Mouse (Mus musculus) MEL (cell line): ENCODE measurements at regions not wholly inside any gene's neighbourhood (a gene's known extent, or its start where the extent isn't known, plus 50 kb on each side); places are given as distances from the start of the nearest gene placed in this dataset.

Experiments used
- DNase-seq: peaks from one replicate; pipeline ENCODE4 v3.0.0; 2011; ENCODE audit warnings: low read depth, low spot score
- H3K27ac ChIP-seq: 2 replicates; pipeline ENCODE4 v1.5.1; 2012; ENCODE audit warnings: low read depth, mild to moderate bottlenecking, control low read depth, low read length, moderate library complexity; ENCODE audit not compliant: control insufficient read depth
- H3K27me3 ChIP-seq, 2 experiments: fragments of 150-350 bp in 1 of 2; sonication (generic) in 1 of 2; 2 replicates each; pipeline ENCODE4 v1.6.1; 2012; ENCODE audit warnings: low read length in 2 of 2, mild to moderate bottlenecking in 2 of 2, improper control_type of control experiment in 1 of 2, moderate library complexity in 1 of 2; ENCODE audit not compliant: insufficient read depth in 2 of 2, control insufficient read depth in 1 of 2
- H3K36me3 ChIP-seq, 2 experiments: 2 replicates each; pipeline ENCODE4 v1.6.1; 2012 to 2014; ENCODE audit warnings: low read length in 2 of 2, improper control_type of control experiment in 1 of 2, inconsistent platforms in 1 of 2, mild to moderate bottlenecking in 1 of 2; ENCODE audit not compliant: insufficient read depth in 2 of 2, control insufficient read depth in 1 of 2
- H3K4me1 ChIP-seq, 2 experiments: fragments of 150-350 bp in 1 of 2; sonication (generic) in 1 of 2; 2 replicates each; pipeline ENCODE4 v1.6.1; 2012; ENCODE audit warnings: low read length in 2 of 2, improper control_type of control experiment in 1 of 2, mild to moderate bottlenecking in 1 of 2; ENCODE audit not compliant: insufficient read depth in 2 of 2, control insufficient read depth in 1 of 2
- H3K4me3 ChIP-seq, 2 experiments: fragments of 150-350 bp in 1 of 2; sonication (generic) in 1 of 2; 2 replicates each; pipeline ENCODE4 v1.5.1; 2012; ENCODE audit warnings: low read depth in 2 of 2, low read length in 2 of 2, mild to moderate bottlenecking in 2 of 2, moderate library complexity in 2 of 2, control low read depth in 1 of 2, improper control_type of control experiment in 1 of 2; ENCODE audit not compliant: control insufficient read depth in 1 of 2, insufficient read depth in 1 of 2
- H3K79me2 ChIP-seq: 2 replicates; pipeline ENCODE4 v1.6.1; 2012; ENCODE audit warnings: mild to moderate bottlenecking, low read length, moderate library complexity; ENCODE audit not compliant: control insufficient read depth, poor library complexity, insufficient read depth
- H3K9ac ChIP-seq: 2 replicates; pipeline ENCODE4 v1.6.1; 2012; ENCODE audit warnings: low read depth, mild to moderate bottlenecking, control low read depth, low read length, moderate library complexity; ENCODE audit not compliant: control insufficient read depth, poor library complexity, severe bottlenecking
- H3K9me3 ChIP-seq: fragments of 150-350 bp; sonication (generic); replicated peaks from 2 replicates; pipeline ENCODE4 v1.6.1; 2012; ENCODE audit warnings: mild to moderate bottlenecking, low read length, improper control_type of control experiment, moderate library complexity; ENCODE audit not compliant: insufficient read depth
- CHD1 ChIP-seq: IDR thresholded peaks from 2 replicates; pipeline ENCODE4 v1.6.1; 2012; ENCODE audit warnings: low read depth, mild to moderate bottlenecking, inconsistent platforms, low read length, improper control_type of control experiment
- CHD2 ChIP-seq: IDR thresholded peaks from 2 replicates; pipeline ENCODE4 v1.6.1; 2011; ENCODE audit warnings: low read length, improper control_type of control experiment
- EP300 ChIP-seq, 2 experiments: IDR thresholded peaks; 2 replicates each; pipeline ENCODE4 v1.6.1; 2011; ENCODE audit warnings: improper control_type of control experiment in 2 of 2, low read length in 2 of 2, low read depth in 1 of 2, mild to moderate bottlenecking in 1 of 2
- ETS1 ChIP-seq: IDR thresholded peaks from 2 replicates; pipeline ENCODE4 v1.6.1; 2012; ENCODE audit warnings: low read depth, mild to moderate bottlenecking, inconsistent platforms, low read length, improper control_type of control experiment, moderate library complexity
- GABPA ChIP-seq: IDR thresholded peaks from 2 replicates; pipeline ENCODE4 v1.6.1; 2012; ENCODE audit warnings: low read depth, mild to moderate bottlenecking, inconsistent platforms, low read length, improper control_type of control experiment, moderate library complexity
- JUND ChIP-seq: IDR thresholded peaks from 2 replicates; pipeline ENCODE4 v1.6.1; 2011; ENCODE audit warnings: low read depth, mild to moderate bottlenecking, improper control_type of control experiment, low read length
- MAX ChIP-seq: IDR thresholded peaks from 2 replicates; pipeline ENCODE4 v1.6.1; 2011; ENCODE audit warnings: low read length, improper control_type of control experiment
- MAZ ChIP-seq: IDR thresholded peaks from 2 replicates; pipeline ENCODE4 v1.6.1; 2012; ENCODE audit warnings: low read depth, mild to moderate bottlenecking, inconsistent platforms, low read length, improper control_type of control experiment
- MEF2A ChIP-seq: IDR thresholded peaks from 2 replicates; pipeline ENCODE4 v1.6.1; 2014; ENCODE audit warnings: low read depth, mild to moderate bottlenecking, inconsistent platforms, low read length, improper control_type of control experiment; ENCODE audit not compliant: poor library complexity, insufficient replicate concordance, severe bottlenecking; ENCODE audit errors: extremely low read depth
- POLR2AphosphoS2 ChIP-seq: IDR thresholded peaks from 2 replicates; pipeline ENCODE4 v1.6.1; 2011; ENCODE audit warnings: low read length, improper control_type of control experiment
- POLR2AphosphoS5 ChIP-seq: IDR thresholded peaks from 2 replicates; pipeline ENCODE4 v1.6.1; 2012; ENCODE audit warnings: low read depth, borderline replicate concordance, mild to moderate bottlenecking, inconsistent platforms, low read length, moderate library complexity, mixed read lengths
- RCOR1 ChIP-seq: IDR thresholded peaks from 2 replicates; pipeline ENCODE4 v1.6.1; 2012; ENCODE audit warnings: low read depth, mild to moderate bottlenecking, inconsistent platforms, low read length, improper control_type of control experiment
- ZKSCAN1 ChIP-seq: IDR thresholded peaks from 2 replicates; pipeline ENCODE4 v1.6.1; 2012; ENCODE audit warnings: low read depth, mild to moderate bottlenecking, inconsistent platforms, low read length, improper control_type of control experiment, moderate library complexity
- ZMIZ1 ChIP-seq: IDR thresholded peaks from 2 replicates; pipeline ENCODE4 v1.6.1; 2012; ENCODE audit warnings: low read depth, mild to moderate bottlenecking, inconsistent platforms, low read length, improper control_type of control experiment, moderate library complexity

GRCm38 (mm10) chr6:101940266-101940866, 562.7 kb upstream of the Pdzrn3 start:
- TF ChIP-seq MEF2A, result no peak

GRCm38 (mm10) chr6:101938393-101938985, 560.8 kb upstream of the Pdzrn3 start:
- H3K79me2 ChIP-seq, result no peaks in the 10 kb centered on the region
- TF ChIP-seq GABPA, result no peak
- no peaks in the 10 kb centered on the region for H3K9me3 ChIP-seq
- no peaks in the 10 kb centered on the region for H3K27me3 ChIP-seq
- no peak overlapping the region for H3K4me3 ChIP-seq
- no peak for DNase-seq
- no peak overlapping the region for H3K27ac ChIP-seq
- H3K4me1 ChIP-seq, result no peaks in the 10 kb centered on the region
- H3K36me3 ChIP-seq, result no peaks in the 10 kb centered on the region
- H3K9ac ChIP-seq, result no peak overlapping the region

More at GRCm38 (mm10) chr6:101940266-101940866, 562.7 kb upstream of the Pdzrn3 start:
- H3K27ac ChIP-seq, result no peak overlapping the region
- DNase-seq, result no peak
- no peaks in the 10 kb centered on the region for H3K4me1 ChIP-seq
- H3K4me3 ChIP-seq, result no peak overlapping the region
- no peak overlapping the region for H3K9ac ChIP-seq
- H3K79me2 ChIP-seq, result no peaks in the 10 kb centered on the region
- no peaks in the 10 kb centered on the region for H3K36me3 ChIP-seq
- no peaks in the 10 kb centered on the region for H3K9me3 ChIP-seq
- H3K27me3 ChIP-seq, result no peaks in the 10 kb centered on the region

- H3K9ac ChIP-seq, result no peak overlapping the region
- no peak for TF ChIP-seq RCOR1
- TF ChIP-seq CHD2, result no peak
- TF ChIP-seq MAZ, result no peak
- TF ChIP-seq CHD1, result no peak
- TF ChIP-seq ZKSCAN1, result no peak
- no peak for TF ChIP-seq POLR2AphosphoS2
- no peak for TF ChIP-seq MAX
- no peak for TF ChIP-seq JUND
- no peak for TF ChIP-seq EP300 (IDR thresholded peaks at IDR 0.05; ENCODE audit: low read depth in 1 of 2, low read length in 2 of 2)
- no peak for TF ChIP-seq ETS1
- no peak for TF ChIP-seq ZMIZ1
- no peak for TF ChIP-seq POLR2AphosphoS5
- no peak overlapping the region for H3K27ac ChIP-seq
- no peaks in the 10 kb centered on the region for H3K27me3 ChIP-seq
- H3K79me2 ChIP-seq, result no peaks in the 10 kb centered on the region
- no peaks in the 10 kb centered on the region for H3K4me1 ChIP-seq
- no peak overlapping the region for H3K4me3 ChIP-seq
- no peak for DNase-seq
- no peaks in the 10 kb centered on the region for H3K9me3 ChIP-seq
- H3K36me3 ChIP-seq, result no peaks in the 10 kb centered on the region
These were observed 560.0 kb upstream of the Pdzrn3 start for GRCm38 (mm10) chr6:101937467-101938392.
